Mouse (Mus musculus) G1E (cell line): ENCODE results near the gene Mpg. TPM values are rescaled to one million over a fixed set of nuclear protein-coding genes. Genes with fewer than 3 reads are reported as not detected.
A peak's percentile ranks its signal among the peaks of the same experiment; 100 is the strongest.

Experiments used
- ATAC-seq: 2 replicates; pipeline ENCODE4 v1.8.0; 2016; ENCODE audit warnings: mild to moderate bottlenecking; ENCODE audit not compliant: insufficient number of reproducible peaks, poor library complexity, low FRiP score, severe bottlenecking; ENCODE audit errors: extremely low read depth
- DNase-seq: peaks from one replicate; pipeline ENCODE4 v3.0.0; 2012; ENCODE audit warnings: low spot score
- H3K27me3 ChIP-seq: 2 replicates; pipeline ENCODE4 v1.6.1; 2012; ENCODE audit warnings: mild to moderate bottlenecking, low read length, inconsistent platforms; ENCODE audit not compliant: insufficient read depth
- H3K36me3 ChIP-seq: replicated peaks from 2 replicates; pipeline ENCODE3; 2012; ENCODE audit warnings: mild to moderate bottlenecking, inconsistent platforms
- H3K4me1 ChIP-seq: 2 replicates; pipeline ENCODE4 v1.6.1; 2012; ENCODE audit warnings: low read depth, low read length, inconsistent platforms, mixed read lengths; ENCODE audit not compliant: insufficient read depth
- H3K4me3 ChIP-seq: 2 replicates; pipeline ENCODE4 v1.5.1; 2012; ENCODE audit warnings: low read depth, mild to moderate bottlenecking, inconsistent platforms, low read length, moderate library complexity, mixed read lengths
- H3K9me3 ChIP-seq: replicated peaks from 2 replicates; pipeline ENCODE4 v1.6.1; 2012; ENCODE audit warnings: inconsistent platforms
- CTCF ChIP-seq: IDR thresholded peaks from 2 replicates; pipeline ENCODE4 v1.5.1; 2012; ENCODE audit warnings: low read depth, low read length, inconsistent platforms, mixed read lengths
- GATA1 ChIP-seq: IDR thresholded peaks from 2 replicates; pipeline ENCODE4 v1.6.1; 2012; ENCODE audit warnings: borderline replicate concordance, low read length, inconsistent platforms, mixed read lengths
- GATA2 ChIP-seq: IDR thresholded peaks from 2 replicates; pipeline ENCODE4 v1.6.1; 2012; ENCODE audit warnings: low read depth, low read length, inconsistent platforms, borderline replicate concordance
- POLR2AphosphoS5 ChIP-seq: IDR thresholded peaks from 2 replicates; pipeline ENCODE4 v1.6.1; 2012; ENCODE audit warnings: low read depth, low read length, inconsistent platforms; ENCODE audit not compliant: insufficient replicate concordance
- TAL1 ChIP-seq: conservative IDR thresholded peaks from 2 replicates; pipeline ENCODE4 v1.6.1; 2012; ENCODE audit warnings: low read depth, low read length, inconsistent platforms, mixed read lengths
- polyA plus RNA-seq: library from polyadenylated mRNA; stranded (reverse); fragments of >175 nt; gene quantifications from 2 replicates; pipeline ENCODE4 v1.2.3, GENCODE M21; 2012
- total RNA-seq, 2 experiments: library from RNA; stranded (forward) in 1 of 2; stranded (reverse) in 1 of 2; fragments of 200-1000 nt in 1 of 2; fragments of >200 nt in 1 of 2; fragmentation: Nextera tagmentation in 1 of 2; gene quantifications; 2 replicates each; pipeline ENCODE4 v1.2.3; 2014 to 2017

Mpg gene
- total and polyA plus RNA-seq, 3 experiments, result 14.2 to 22.0 (median 17.0) TPM

DNA sequence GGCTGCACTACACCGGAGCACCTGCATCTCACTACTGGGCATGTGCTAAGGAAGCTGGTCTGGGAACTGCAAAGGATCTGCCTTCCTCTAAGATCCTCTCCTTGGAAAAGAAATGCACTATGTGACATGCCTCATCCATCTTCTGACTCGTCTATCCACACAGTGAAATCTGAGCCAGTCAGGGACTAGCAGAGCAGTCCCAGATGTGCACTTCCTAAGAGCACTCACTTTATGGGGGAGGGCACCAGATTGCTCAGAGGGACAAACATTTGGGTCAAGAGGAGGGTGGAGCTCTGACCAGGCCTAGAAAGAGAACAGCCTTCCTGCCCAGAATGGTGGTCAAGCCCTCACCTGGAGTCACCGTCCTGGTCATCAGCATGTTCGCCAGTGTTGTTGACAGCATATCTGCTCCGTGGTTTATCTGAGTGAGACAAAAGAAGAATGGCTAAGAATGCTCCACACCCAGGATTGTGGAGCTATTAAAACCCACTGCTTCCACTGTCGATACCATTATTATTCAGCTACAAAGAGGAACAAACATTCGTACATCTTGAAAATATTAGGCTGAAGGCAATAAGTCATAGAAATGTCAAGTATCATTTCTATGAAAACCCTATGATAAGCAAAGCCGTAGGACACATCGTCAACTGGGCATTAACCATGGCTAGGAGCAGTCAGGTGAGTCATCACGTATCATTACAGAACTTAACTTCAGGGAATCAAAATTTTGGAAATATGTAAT is 36.5 kb downstream of the Mpg start:
- ATAC-seq (no peak), DNase-seq (no peak)
- Histone ChIP-seq H3K36me3 (peaks cover 64% of the 10 kb centered on the region), H3K27me3 (no peaks in the 10 kb centered on the region), H3K4me3 (no peak overlapping the region), H3K9me3 (no peaks in the 10 kb centered on the region), H3K4me1 (peaks cover 64% of the 10 kb centered on the region)
- TF ChIP-seq TAL1, result no peak
- TF ChIP-seq POLR2AphosphoS5, result no peak
- no peak for TF ChIP-seq CTCF
- no peak for TF ChIP-seq GATA2
- no peak for TF ChIP-seq GATA1

GRCm38 (mm10) chr11:32265117-32265738 is 38.9 kb downstream of the Mpg start:
- Histone ChIP-seq H3K4me3 (no peak overlapping the region), H3K36me3 (peaks cover 47% of the 10 kb centered on the region), H3K27me3 (no peaks in the 10 kb centered on the region), H3K4me1 (peaks cover 73% of the 10 kb centered on the region), H3K9me3 (no peaks in the 10 kb centered on the region)
- TF ChIP-seq GATA2, result no peak
- TF ChIP-seq GATA1, result no peak
- TF ChIP-seq TAL1, result peak; percentile 95
- no peak for TF ChIP-seq POLR2AphosphoS5
- no peak for TF ChIP-seq CTCF
- DNase-seq, result peak; percentile 57
- peak; percentile 77 for ATAC-seq

GRCm38 (mm10) chr11:32266194-32266593 is 39.9 kb downstream of the Mpg start:
- no peaks in the 10 kb centered on the region for H3K9me3 ChIP-seq
- peaks cover 37% of the 10 kb centered on the region for H3K36me3 ChIP-seq
- no peak for TF ChIP-seq POLR2AphosphoS5
- no peak for TF ChIP-seq CTCF
- no peak for TF ChIP-seq TAL1
- no peak for TF ChIP-seq GATA1
- no peak for TF ChIP-seq GATA2
- peak overlapping the region; percentile 56; the same call in 1 of the 2 replicates for H3K4me3 ChIP-seq
- peaks cover 75% of the 10 kb centered on the region for H3K4me1 ChIP-seq
- DNase-seq (no peak), ATAC-seq (no peak)
- no peaks in the 10 kb centered on the region for H3K27me3 ChIP-seq

DNA sequence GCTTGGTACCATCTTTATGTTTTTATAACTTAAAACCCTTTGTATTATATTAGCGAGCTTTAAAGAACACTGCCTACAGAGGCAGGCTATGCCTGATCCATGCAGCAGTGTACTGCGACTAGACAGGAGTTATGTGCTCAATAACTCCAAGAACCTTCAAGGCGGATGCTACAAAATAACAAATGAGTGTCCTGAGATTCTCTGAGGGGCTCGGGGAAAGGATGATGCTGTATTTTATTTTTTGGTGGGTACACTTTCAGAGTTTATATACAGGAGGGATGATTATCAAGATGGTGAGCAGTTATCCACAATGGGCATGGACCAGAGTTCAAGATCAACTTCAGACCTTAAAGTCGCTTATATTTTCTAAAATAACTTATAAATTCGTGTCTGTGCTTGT is 40.5 kb downstream of the Mpg start:
- TF ChIP-seq CTCF, result no peak
- no peak for TF ChIP-seq TAL1
- TF ChIP-seq GATA2, result no peak
- no peak for TF ChIP-seq GATA1
- TF ChIP-seq POLR2AphosphoS5, result no peak
- ATAC-seq, result no peak
- Histone ChIP-seq H3K4me3 (peak overlapping the region; percentile 84), H3K36me3 (peaks cover 32% of the 10 kb centered on the region), H3K4me1 (peaks cover 80% of the 10 kb centered on the region), H3K9me3 (no peaks in the 10 kb centered on the region), H3K27me3 (no peaks in the 10 kb centered on the region)
- no peak for DNase-seq

- H3K27me3 ChIP-seq, result no peaks in the 10 kb centered on the region
- peaks cover 77% of the 10 kb centered on the region for H3K4me1 ChIP-seq
- H3K4me3 ChIP-seq, result peak within 1 kb of the TSS; percentile 84
- DNase-seq (peak; percentile 85), ATAC-seq (no peak)
- H3K36me3 ChIP-seq, result peaks cover 27% of the 10 kb centered on the region
- TF ChIP-seq GATA1 (no peak), TAL1 (no peak), POLR2AphosphoS5 (no peak), GATA2 (no peak), CTCF (no peak)
- no peaks in the 10 kb centered on the region for H3K9me3 ChIP-seq
Observed at GRCm38 (mm10) chr11:32267188-32267884, 41.0 kb downstream of the Mpg start, which contains the start of gene Nprl3. TSS of gene Nprl3 (minus strand) at chr11:32267707.

DNA sequence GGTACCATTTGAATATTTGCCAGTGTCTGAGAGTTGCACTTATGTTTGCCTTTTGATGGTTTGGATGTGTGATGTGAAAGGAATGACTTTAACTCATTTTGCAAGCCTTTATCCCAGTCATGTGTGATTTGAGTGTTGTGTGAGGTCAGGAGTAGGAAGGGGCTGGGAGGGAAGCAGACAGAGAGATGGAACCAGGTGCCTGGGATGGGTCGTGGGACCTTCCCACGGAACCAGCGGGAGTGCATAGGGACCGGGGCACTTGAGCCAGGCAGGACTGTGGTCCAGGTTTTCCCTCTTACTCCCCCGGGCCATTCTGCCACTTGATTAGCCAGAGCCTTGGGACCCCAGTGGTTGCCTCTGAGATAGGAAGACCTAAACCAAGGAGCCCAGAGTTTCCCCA is 41.7 kb downstream of the Mpg start:
- peak overlapping the region; percentile 84; the same call in 1 of the 2 replicates for H3K4me3 ChIP-seq
- DNase-seq (no peak), ATAC-seq (no peak)
- no peaks in the 10 kb centered on the region for H3K9me3 ChIP-seq
- no peak for TF ChIP-seq GATA1
- TF ChIP-seq CTCF, result no peak
- no peak for TF ChIP-seq POLR2AphosphoS5
- H3K27me3 ChIP-seq, result no peaks in the 10 kb centered on the region
- H3K36me3 ChIP-seq, result peaks cover 21% of the 10 kb centered on the region
- H3K4me1 ChIP-seq, result peaks cover 71% of the 10 kb centered on the region
